Mouse (Mus musculus) kidney, embryonic 15.5 days (tissue): ENCODE measurements around the gene Foxj3. TPM values are rescaled to one million over a fixed set of nuclear protein-coding genes. Genes with fewer than 3 reads are reported as not detected.

Experiments
- ATAC-seq: fragments of 200-750 bp; cut with Nextera tagmentation; replicated peaks from 2 replicates; pipeline ENCODE4 v1.8.0; 2017; ENCODE audit warnings: moderate TSS enrichment; ENCODE audit not compliant: low FRiP score
- H3K27ac ChIP-seq: fragments of 300-500 bp; sonication (generic); 2 replicates; pipeline ENCODE4 v1.5.1; 2015; ENCODE audit warnings: mild to moderate bottlenecking, inconsistent platforms
- H3K27me3 ChIP-seq: fragments of 300-500 bp; sonication (generic); 2 replicates; pipeline ENCODE4 v1.6.1; 2015; ENCODE audit warnings: inconsistent platforms
- H3K36me3 ChIP-seq: fragments of 300-500 bp; sonication (generic); 2 replicates; pipeline ENCODE4 v1.6.1; 2015; ENCODE audit warnings: inconsistent platforms
- H3K4me1 ChIP-seq: fragments of 300-500 bp; sonication (generic); 2 replicates; pipeline ENCODE4 v1.6.1; 2015; ENCODE audit warnings: inconsistent platforms
- H3K4me2 ChIP-seq: fragments of 300-500 bp; sonication (generic); 2 replicates; pipeline ENCODE4 v1.6.1; 2015; ENCODE audit warnings: moderate library complexity, mild to moderate bottlenecking, inconsistent platforms
- H3K4me3 ChIP-seq: fragments of 300-500 bp; sonication (generic); replicated peaks from 2 replicates; pipeline ENCODE4 v1.5.1; 2015; ENCODE audit warnings: mild to moderate bottlenecking, inconsistent platforms
- H3K9ac ChIP-seq: fragments of 300-500 bp; sonication (generic); 2 replicates; pipeline ENCODE4 v1.6.1; 2015; ENCODE audit warnings: mild to moderate bottlenecking, inconsistent platforms
- H3K9me3 ChIP-seq: fragments of 300-500 bp; sonication (generic); replicated peaks from 2 replicates; pipeline ENCODE4 v1.6.1; 2016; ENCODE audit warnings: inconsistent platforms
- WGBS: fragments of 180-500 bp; shearing (Covaris S2); methylation state at CpG from one replicate; pipeline ENCODE4 v1.1.7; 2015; ENCODE audit warnings: mixed read lengths; 5-methylcytosine and 5-hydroxymethylcytosine counted together
- polyA plus RNA-seq: library from polyadenylated mRNA; unstranded; fragments of >200 nt; fragmentation: Nextera tagmentation; extraction: Ambion mirVana; gene quantifications from 2 replicates; pipeline ENCODE4 v1.2.1, GENCODE M21; 2015

Gene Foxj3
- polyA plus RNA-seq, 1 experiment from 2014 or later: 24.2 TPM

DNA sequence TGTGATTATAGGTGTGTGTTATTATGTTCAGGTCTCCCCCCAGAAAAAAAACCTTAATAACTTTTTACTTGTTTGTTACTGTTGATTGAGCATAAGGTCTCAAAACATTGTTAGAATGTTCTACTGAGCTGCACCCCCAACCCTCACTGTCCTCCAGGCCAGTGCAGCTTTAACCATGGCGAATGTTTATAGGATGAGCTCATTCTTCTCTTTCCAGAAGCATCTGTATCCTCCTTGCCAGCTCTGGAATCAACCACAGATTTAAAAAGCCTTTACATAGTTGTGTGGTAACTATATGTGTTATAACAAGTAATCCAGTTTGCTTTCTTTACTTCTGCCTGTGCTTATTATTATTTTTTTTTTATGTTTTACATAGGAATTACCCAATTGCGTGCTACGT, 38.7 kb downstream of the Foxj3 start:
- WGBS: 88% methylated on average over 3 of the region's 3 CpGs
- ATAC-seq: no peak
- Histone ChIP-seq H3K36me3 (peaks cover 40% of the 10 kb centered on the region; the same call in 1 of the 2 replicates), H3K4me2 (no peak overlapping the region), H3K4me1 (no peaks in the 10 kb centered on the region), H3K27ac (no peak overlapping the region), H3K4me3 (no peak overlapping the region), H3K9ac (no peak overlapping the region), H3K9me3 (no peaks in the 10 kb centered on the region), H3K27me3 (no peaks in the 10 kb centered on the region)

DNA sequence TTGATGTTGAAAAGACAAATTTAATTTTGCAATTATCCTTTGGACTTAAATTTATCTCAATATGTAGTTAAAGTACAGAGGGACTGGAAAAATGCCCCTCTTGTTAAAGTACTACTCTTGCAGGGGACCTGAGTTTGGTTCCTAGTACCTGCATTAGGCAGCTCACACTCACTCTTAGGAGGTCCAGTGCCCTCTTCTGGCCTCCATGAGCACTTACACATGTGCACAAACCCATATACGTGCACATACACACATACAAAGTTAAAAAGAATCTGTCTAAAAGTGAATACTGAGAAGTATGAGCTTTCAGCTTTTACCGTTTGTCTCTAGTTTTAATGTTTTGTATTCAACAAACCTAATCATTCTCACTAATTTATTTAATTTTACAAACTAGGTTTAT, 51.2 kb downstream of the Foxj3 start:
- no peaks in the 10 kb centered on the region for H3K9me3 ChIP-seq
- peaks cover 26% of the 10 kb centered on the region for H3K36me3 ChIP-seq
- H3K4me1 ChIP-seq: peaks cover 4% of the 10 kb centered on the region; the same call in 1 of the 2 replicates
- H3K27me3 ChIP-seq: no peaks in the 10 kb centered on the region
- ATAC-seq: no peak
- WGBS: 94% methylated on average over 2 of the region's 2 CpGs
- no peak overlapping the region for H3K4me3 ChIP-seq
- no peak overlapping the region for H3K4me2 ChIP-seq
- no peak overlapping the region for H3K27ac ChIP-seq
- H3K9ac ChIP-seq: no peak overlapping the region

DNA sequence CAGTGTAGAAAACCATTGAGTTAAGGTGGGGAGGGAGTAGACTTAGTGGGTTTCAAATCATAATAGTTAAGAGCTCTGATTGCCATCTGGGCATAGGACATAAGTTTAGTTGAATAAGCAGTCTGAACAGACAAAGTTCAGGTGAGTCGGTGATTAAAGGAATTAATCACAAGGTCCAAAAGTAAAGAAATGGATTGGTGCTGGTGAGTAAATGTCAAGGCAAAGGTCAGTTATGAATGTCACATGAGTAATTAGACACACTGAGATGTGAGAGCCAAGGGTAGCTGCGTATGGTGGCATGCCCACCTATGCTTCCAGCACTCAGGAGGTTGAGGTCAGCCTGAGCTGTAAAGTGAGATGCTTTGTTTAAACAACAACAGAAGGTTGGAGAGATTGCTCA, 52.6 kb downstream of the Foxj3 start:
- ATAC-seq: no peak
- WGBS: 71% methylated on average over 2 of the region's 2 CpGs
- Histone ChIP-seq H3K27me3 (no peaks in the 10 kb centered on the region), H3K4me1 (peaks cover 4% of the 10 kb centered on the region; the same call in 1 of the 2 replicates), H3K9me3 (no peaks in the 10 kb centered on the region), H3K4me3 (no peak overlapping the region), H3K4me2 (no peak overlapping the region), H3K9ac (no peak overlapping the region), H3K27ac (no peak overlapping the region), H3K36me3 (peaks cover 26% of the 10 kb centered on the region)

DNA sequence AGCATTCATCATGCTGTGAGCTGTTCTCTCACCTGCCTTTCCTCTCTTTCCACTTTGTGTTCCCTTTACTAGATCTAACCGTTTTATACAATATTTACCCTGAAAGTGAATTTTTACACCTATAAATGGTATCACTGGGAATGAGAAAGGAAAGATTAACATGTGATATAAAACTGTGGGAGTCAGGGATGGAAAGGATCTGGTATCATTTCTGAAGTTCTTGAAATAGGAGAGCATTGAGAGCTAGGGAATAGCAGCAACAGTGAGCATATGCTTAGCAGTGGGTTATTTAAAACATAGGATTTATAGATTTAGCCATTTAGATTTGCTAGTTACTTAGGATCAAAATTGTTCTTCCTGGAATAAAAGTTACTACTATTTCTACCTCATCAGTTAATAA, 53.2 kb downstream of the Foxj3 start:
- ATAC-seq: no peak
- Histone ChIP-seq H3K27me3 (no peaks in the 10 kb centered on the region), H3K36me3 (peaks cover 26% of the 10 kb centered on the region), H3K27ac (no peak overlapping the region), H3K4me1 (peaks cover 4% of the 10 kb centered on the region; the same call in 1 of the 2 replicates), H3K4me2 (no peak overlapping the region), H3K9me3 (no peaks in the 10 kb centered on the region), H3K9ac (no peak overlapping the region), H3K4me3 (no peak overlapping the region)
- 87% methylated on average over 1 of the region's 1 CpGs for WGBS

DNA sequence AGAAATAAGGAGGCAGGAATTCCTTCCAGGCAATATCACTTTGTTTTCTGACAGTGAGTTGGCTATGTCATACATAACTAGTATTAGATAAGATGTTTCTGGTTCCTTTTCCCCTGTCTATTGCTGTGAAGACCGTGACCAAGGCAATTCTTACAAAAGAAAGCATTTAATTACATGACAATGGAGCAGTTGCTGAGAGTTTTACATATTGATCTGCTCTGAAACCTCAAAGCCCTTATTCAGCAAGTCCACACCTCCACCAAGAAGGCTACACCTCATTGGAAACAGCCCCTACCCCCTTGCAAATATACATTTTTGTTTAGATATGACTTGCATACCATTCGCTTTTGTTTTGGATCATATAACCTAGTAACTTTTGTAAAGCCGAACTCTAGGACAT, 55.7 kb downstream of the Foxj3 start:
- H3K27me3 ChIP-seq: no peaks in the 10 kb centered on the region

DNA sequence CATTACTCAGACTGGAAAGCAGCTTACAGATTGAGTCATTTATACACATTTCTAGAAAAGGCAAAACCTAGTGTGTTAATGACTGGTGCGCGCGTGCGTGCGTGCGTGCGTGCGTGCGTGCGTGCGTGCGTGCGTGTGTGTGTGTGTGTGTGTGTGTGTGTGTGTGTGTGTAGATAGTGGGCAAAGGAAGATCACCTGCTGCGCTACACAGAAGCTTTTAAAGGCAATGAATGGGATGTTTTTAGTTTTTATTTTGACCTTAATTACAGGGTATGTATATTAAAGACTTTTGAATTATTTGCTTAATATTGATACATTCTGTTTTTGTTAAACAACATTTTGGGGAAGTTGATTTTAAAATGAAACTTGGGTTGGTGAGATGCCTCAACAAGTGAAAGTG, 57.5 kb downstream of the Foxj3 start:
- Histone ChIP-seq H3K4me2 (no peak overlapping the region), H3K4me3 (no peak overlapping the region), H3K27ac (no peak overlapping the region), H3K9ac (no peak overlapping the region), H3K9me3 (no peaks in the 10 kb centered on the region), H3K4me1 (peaks cover 4% of the 10 kb centered on the region; the same call in 1 of the 2 replicates), H3K27me3 (no peaks in the 10 kb centered on the region), H3K36me3 (no peaks in the 10 kb centered on the region; the same call in 1 of the 2 replicates)
- ATAC-seq: no peak
- WGBS: 89% methylated on average over 14 of the region's 14 CpGs

More for the DNA sequence above, 55.7 kb downstream of the Foxj3 start:
- no peak overlapping the region for H3K27ac ChIP-seq
- ATAC-seq: no peak
- WGBS: 75% methylated on average over 3 of the region's 3 CpGs
- peaks cover 4% of the 10 kb centered on the region; the same call in 1 of the 2 replicates for H3K4me1 ChIP-seq
- H3K36me3 ChIP-seq: peaks cover 6% of the 10 kb centered on the region; the same call in 1 of the 2 replicates
- no peak overlapping the region for H3K4me3 ChIP-seq
- no peak overlapping the region for H3K4me2 ChIP-seq
- no peaks in the 10 kb centered on the region for H3K9me3 ChIP-seq
- no peak overlapping the region for H3K9ac ChIP-seq

DNA sequence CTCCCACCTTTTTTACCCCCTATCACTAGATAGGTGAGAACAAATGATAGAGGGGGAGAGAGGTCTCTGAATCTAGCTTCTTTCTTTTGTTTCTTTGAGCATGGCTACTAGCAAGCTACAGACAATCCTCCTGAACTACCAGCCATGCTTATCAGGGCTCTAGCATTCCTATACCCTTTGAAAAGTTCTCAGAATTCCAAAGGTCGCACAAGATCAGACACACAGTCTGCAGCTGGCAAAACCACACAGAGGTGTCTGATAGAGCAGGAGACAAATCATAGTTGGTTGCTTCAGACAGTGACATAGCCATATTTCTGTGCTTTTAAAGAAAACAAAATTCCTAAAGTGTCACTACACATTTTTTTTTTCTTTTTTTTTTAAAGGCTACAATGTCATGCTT, 62.8 kb downstream of the Foxj3 start:
- no peak overlapping the region for H3K9ac ChIP-seq
- H3K36me3 ChIP-seq: peaks cover 23% of the 10 kb centered on the region
- 71% methylated on average over 1 of the region's 1 CpGs for WGBS
- H3K4me3 ChIP-seq: no peak overlapping the region
- H3K4me1 ChIP-seq: no peaks in the 10 kb centered on the region
- no peaks in the 10 kb centered on the region for H3K9me3 ChIP-seq
- H3K27me3 ChIP-seq: no peaks in the 10 kb centered on the region
- H3K4me2 ChIP-seq: no peak overlapping the region
- no peak overlapping the region for H3K27ac ChIP-seq
- ATAC-seq: no peak

DNA sequence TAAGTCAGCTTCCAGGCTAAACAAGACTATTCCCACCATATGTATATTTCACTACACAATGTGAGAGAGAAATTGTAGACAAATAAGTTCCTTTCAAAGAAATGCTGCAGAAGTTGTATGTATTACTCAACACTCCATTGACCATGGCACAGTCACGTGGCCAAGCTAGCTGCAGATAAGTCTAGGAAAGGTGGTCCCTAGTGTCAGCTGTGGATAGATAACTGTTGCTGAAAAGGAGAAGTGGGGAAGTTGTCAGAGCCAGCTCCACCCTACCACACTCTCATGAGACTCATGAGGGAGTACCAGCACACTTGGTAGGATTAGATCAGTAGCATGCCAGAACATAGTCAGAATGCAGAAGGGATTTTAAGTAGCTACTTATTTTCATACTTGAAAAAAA, 72.7 kb downstream of the Foxj3 start:
- H3K9me3 ChIP-seq: no peaks in the 10 kb centered on the region
- H3K9ac ChIP-seq: no peak overlapping the region
- no peaks in the 10 kb centered on the region for H3K4me1 ChIP-seq
- no peak for ATAC-seq
- no peak overlapping the region for H3K27ac ChIP-seq
- H3K36me3 ChIP-seq: peaks cover 27% of the 10 kb centered on the region
- no peak overlapping the region for H3K4me3 ChIP-seq
- WGBS: 98% methylated on average over 1 of the region's 1 CpGs
- no peak overlapping the region for H3K4me2 ChIP-seq
- H3K27me3 ChIP-seq: no peaks in the 10 kb centered on the region

DNA sequence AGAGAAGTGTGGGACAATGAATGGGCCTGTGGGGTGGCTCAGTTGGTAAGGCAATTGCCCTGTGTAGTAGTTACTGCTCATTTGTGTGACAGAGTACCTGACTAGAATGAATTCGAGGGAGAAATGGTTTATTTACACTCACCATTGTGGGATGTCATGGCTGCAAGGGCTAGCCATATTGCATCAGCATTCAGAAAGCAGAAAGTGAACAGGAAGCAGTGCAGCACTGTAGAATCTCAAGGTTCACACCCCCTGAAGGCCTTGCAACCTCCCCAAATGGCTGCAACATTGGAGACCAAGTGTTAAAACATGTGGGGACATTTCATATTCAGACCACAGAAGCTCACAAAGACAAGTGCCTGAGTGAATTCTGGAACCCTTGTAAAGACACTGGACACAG, 77.3 kb downstream of the Foxj3 start:
- H3K27me3 ChIP-seq: no peaks in the 10 kb centered on the region
- ATAC-seq: no peak
- no peaks in the 10 kb centered on the region for H3K4me1 ChIP-seq
- no peak overlapping the region for H3K27ac ChIP-seq
- no peak overlapping the region for H3K4me2 ChIP-seq
- H3K36me3 ChIP-seq: peaks cover 23% of the 10 kb centered on the region
- no peak overlapping the region for H3K9ac ChIP-seq
- no peak overlapping the region for H3K4me3 ChIP-seq
- WGBS: 58% methylated on average over 1 of the region's 1 CpGs
- no peaks in the 10 kb centered on the region for H3K9me3 ChIP-seq

DNA sequence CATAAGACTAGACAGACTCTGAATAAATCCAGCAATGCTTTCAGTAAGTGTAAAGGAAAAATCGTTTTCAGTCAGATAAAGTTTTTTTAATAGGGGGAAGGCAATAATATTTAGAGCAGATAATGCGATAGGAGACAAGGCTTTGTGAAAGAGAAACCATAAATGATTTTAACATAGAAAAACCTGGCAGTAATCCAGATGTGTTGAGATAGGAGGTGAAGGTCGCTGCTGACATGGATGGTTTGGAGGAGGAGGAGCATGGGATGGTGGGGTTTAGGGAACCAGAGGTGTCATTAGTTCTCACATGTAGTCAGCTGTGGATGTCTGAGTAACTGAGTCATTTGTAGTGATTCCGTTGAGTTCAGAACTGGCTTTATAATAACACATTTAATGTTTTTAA, 77.9 kb downstream of the Foxj3 start:
- no peak overlapping the region for H3K27ac ChIP-seq
- no peaks in the 10 kb centered on the region for H3K4me1 ChIP-seq
- no peak for ATAC-seq
- H3K36me3 ChIP-seq: peaks cover 29% of the 10 kb centered on the region
- H3K4me2 ChIP-seq: no peak overlapping the region
- H3K9me3 ChIP-seq: no peaks in the 10 kb centered on the region
- no peak overlapping the region for H3K4me3 ChIP-seq
- no peak overlapping the region for H3K9ac ChIP-seq
- WGBS: 70% methylated on average over 4 of the region's 4 CpGs
- H3K27me3 ChIP-seq: no peaks in the 10 kb centered on the region

DNA sequence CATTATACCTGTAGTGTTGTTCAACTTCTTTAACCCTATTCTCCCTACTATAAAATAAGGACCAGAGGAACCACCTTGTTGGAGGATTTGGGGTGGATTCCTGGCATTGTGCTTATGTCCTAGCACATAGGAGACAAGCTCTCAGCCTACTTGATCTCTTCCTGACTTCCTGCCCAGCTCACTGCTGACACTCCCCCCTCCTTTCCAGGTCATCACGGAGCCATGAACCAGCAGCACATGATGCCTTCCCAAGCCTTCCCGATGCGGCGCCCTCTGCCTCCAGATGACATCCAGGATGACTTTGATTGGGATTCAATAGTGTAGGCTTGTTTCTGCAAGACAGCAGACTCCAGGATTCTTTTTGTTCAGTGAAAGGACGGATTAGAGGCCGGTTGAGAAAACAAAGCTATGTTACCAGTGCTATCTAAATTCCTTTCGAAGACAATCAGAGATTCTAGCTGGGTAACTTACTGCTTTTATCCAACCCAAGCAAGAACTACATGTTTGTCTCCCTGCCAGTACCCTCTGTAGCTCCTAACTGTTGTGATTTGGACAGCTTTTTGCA, 89.4 kb downstream of the Foxj3 start:
- Histone ChIP-seq H3K4me2 (no peak overlapping the region), H3K9me3 (no peaks in the 10 kb centered on the region), H3K4me3 (no peak overlapping the region), H3K36me3 (peaks cover 76% of the 10 kb centered on the region), H3K27ac (no peak overlapping the region), H3K9ac (no peak overlapping the region), H3K27me3 (no peaks in the 10 kb centered on the region), H3K4me1 (peaks cover 6% of the 10 kb centered on the region)
- ATAC-seq: no peak
- 81% methylated on average over 7 of the region's 7 CpGs for WGBS

DNA sequence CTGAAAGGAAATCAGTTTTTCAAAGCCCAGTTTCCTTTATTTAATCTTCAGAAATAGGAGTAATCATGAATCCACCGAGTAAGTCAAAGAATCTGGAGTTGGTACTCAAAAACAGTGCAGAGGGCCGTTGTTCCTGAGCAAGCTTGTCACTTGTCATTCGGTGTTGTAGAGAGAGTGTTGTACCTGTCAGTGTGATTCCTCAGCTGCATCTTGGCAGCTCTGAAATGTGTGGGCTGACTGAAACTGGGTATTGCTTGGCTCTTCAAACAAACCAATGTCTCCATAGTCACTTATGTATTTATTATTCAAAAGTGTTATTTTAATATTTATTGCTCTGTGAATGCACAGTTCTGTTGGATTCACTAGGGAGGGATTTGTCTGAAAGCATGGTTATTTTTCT, 90.1 kb downstream of the Foxj3 start:
- Histone ChIP-seq H3K27ac (no peak overlapping the region), H3K9ac (no peak overlapping the region), H3K36me3 (peaks cover 69% of the 10 kb centered on the region), H3K4me3 (no peak overlapping the region), H3K4me1 (peaks cover 13% of the 10 kb centered on the region), H3K9me3 (no peaks in the 10 kb centered on the region), H3K27me3 (no peaks in the 10 kb centered on the region), H3K4me2 (no peak overlapping the region)
- no peak for ATAC-seq
- 88% methylated on average over 3 of the region's 3 CpGs for WGBS

DNA sequence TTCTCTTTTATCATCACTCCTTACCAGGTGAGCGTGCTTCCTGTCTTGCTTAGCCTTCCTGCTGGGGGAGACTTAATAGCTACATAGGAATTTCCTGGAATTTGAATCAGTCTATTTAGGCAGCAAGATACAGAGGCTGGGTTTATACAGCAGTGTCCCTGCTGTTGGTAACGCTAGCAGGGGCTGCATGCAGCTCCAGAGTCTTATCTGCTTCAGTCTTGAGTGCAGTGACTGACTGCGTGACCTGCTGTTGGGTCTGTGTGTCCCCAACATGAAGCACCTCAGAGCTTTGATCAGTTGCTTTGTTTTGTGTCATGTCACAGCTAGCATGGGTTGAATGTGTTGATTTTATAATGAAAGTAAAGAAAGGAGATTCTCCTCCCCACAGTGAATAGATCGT, 90.5 kb downstream of the Foxj3 start:
- peaks cover 68% of the 10 kb centered on the region for H3K36me3 ChIP-seq
- no peak overlapping the region for H3K27ac ChIP-seq
- H3K27me3 ChIP-seq: no peaks in the 10 kb centered on the region
- WGBS: 88% methylated on average over 4 of the region's 4 CpGs
- H3K4me2 ChIP-seq: no peak overlapping the region
- H3K9me3 ChIP-seq: no peaks in the 10 kb centered on the region
- no peak overlapping the region for H3K9ac ChIP-seq
- H3K4me3 ChIP-seq: no peak overlapping the region
- peaks cover 13% of the 10 kb centered on the region for H3K4me1 ChIP-seq
- ATAC-seq: no peak
